In genomic region chr5:25769406-25769805, GRCm38 (mm10) we compare ENCODE assay signal across 24 mouse cellular contexts. TPM values are rescaled to one million over a fixed set of nuclear protein-coding genes. Genes with fewer than 3 reads are reported as not detected.
DNase-seq lines count a peak whose midpoint lies in the region; ATAC-seq lines count a peak whose summit lies in the region.
"Had no signal": no experiment of that assay in that cellular context is flagged by ENCODE, and none has a peak within 500 bp of the region (broad histone marks: within the 10 kb centered on the region; RNA-seq: fewer than 3 reads in every experiment).

No protein-coding gene starts in this region.

- H3K9ac ChIP-seq in heart, embryonic 12.5 days = no peak overlapping the region
- H3K9ac ChIP-seq in limb, embryonic 13.5 days = no peak overlapping the region
- H3K9ac ChIP-seq in embryonic facial prominence, embryonic 14.5 days (ENCODE audit: low read depth, low read length) = no peak overlapping the region
- H3K9ac ChIP-seq: forebrain, postnatal 0 days; kidney, embryonic 15.5 days; neural tube, embryonic 12.5 days had no signal

- 38% methylated on average over 2 of the region's 2 CpGs for WGBS in heart, embryonic 12.5 days
- WGBS in limb, embryonic 13.5 days = 43% methylated on average over 2 of the region's 2 CpGs
- WGBS in limb, embryonic 10.5 days = 49% methylated on average over 2 of the region's 2 CpGs
- WGBS in embryonic facial prominence, embryonic 14.5 days = 34% methylated on average over 2 of the region's 2 CpGs

- no peak for DNase-seq in heart, adult 18-20 months
- DNase-seq in limb, embryonic 10.5 days (ENCODE audit: low spot score) = no peak
- DNase-seq in ES-CJ7 (ENCODE audit: low read depth, low spot score) = peak; percentile 58
- DNase-seq in embryonic facial prominence, embryonic 14.5 days (ENCODE audit: low spot score) = no peak
- no peak for DNase-seq in kidney, postnatal 10 days
- DNase-seq: adrenal gland, postnatal 10 days; cerebellum, adult 11 months; cerebellum, postnatal 10 days; forebrain, postnatal 0 days; gastrocnemius, adult 2 months; heart, postnatal 36 days; lung, adult 18-20 months; lung, postnatal 14 days; thymus, postnatal 14 days had no signal

- H3K4me2 ChIP-seq in heart, embryonic 12.5 days = 0 out of 2 replicates have a peak overlapping the region, but pooled peaks have one; percentile 60
- H3K4me2 ChIP-seq in limb, embryonic 13.5 days (replicated peaks) = peak overlapping the region; percentile 50; the same call in 1 of the 2 replicates
- peak overlapping the region; percentile 31 for H3K4me2 ChIP-seq in embryonic facial prominence, embryonic 14.5 days (ENCODE audit: low read depth, low read length)
- H3K4me2 ChIP-seq: neural tube, embryonic 12.5 days had no signal

- peaks cover 16% of the 10 kb centered on the region; the same call in 1 of the 2 replicates for H3K9me3 ChIP-seq in heart, embryonic 12.5 days (replicated peaks)
- H3K9me3 ChIP-seq in limb, embryonic 13.5 days = peaks cover 6% of the 10 kb centered on the region; the same call in 1 of the 2 replicates
- no peaks in the 10 kb centered on the region for H3K9me3 ChIP-seq in limb, embryonic 10.5 days (replicated peaks)
- 0 out of 2 replicates have a peak, but pooled peaks cover 5% of the 10 kb centered on the region for H3K9me3 ChIP-seq in embryonic facial prominence, embryonic 14.5 days (ENCODE audit: control insufficient read depth, low read length)
- H3K9me3 ChIP-seq: kidney, embryonic 15.5 days had no signal

- H3K27ac ChIP-seq in heart, embryonic 12.5 days (ENCODE audit: poor library complexity, severe bottlenecking) = no peak overlapping the region
- no peak overlapping the region for H3K27ac ChIP-seq in limb, embryonic 13.5 days
- no peak overlapping the region for H3K27ac ChIP-seq in limb, embryonic 10.5 days
- H3K27ac ChIP-seq in embryonic facial prominence, embryonic 14.5 days (replicated peaks; ENCODE audit: low read depth, low read length) = no peak overlapping the region
- H3K27ac ChIP-seq: forebrain, embryonic 10.5 days; gastrocnemius, adult 2 months; kidney, embryonic 15.5 days; neural tube, embryonic 12.5 days had no signal

- peaks cover 15% of the 10 kb centered on the region for H3K4me1 ChIP-seq in heart, embryonic 12.5 days (replicated peaks)
- no peaks in the 10 kb centered on the region for H3K4me1 ChIP-seq in limb, embryonic 13.5 days
- no peaks in the 10 kb centered on the region for H3K4me1 ChIP-seq in limb, embryonic 10.5 days
- H3K4me1 ChIP-seq in embryonic facial prominence, embryonic 14.5 days (ENCODE audit: control insufficient read depth, insufficient read depth, low read length) = no peaks in the 10 kb centered on the region
- H3K4me1 ChIP-seq: forebrain, embryonic 10.5 days; neural tube, embryonic 12.5 days had no signal

- no peak overlapping the region for H3K4me3 ChIP-seq in heart, embryonic 12.5 days
- no peak overlapping the region for H3K4me3 ChIP-seq in limb, embryonic 13.5 days
- no peak overlapping the region for H3K4me3 ChIP-seq in limb, embryonic 10.5 days
- no peak overlapping the region for H3K4me3 ChIP-seq in embryonic facial prominence, embryonic 14.5 days (ENCODE audit: low read depth, low read length)
- H3K4me3 ChIP-seq: gastrocnemius, adult 2 months; neural tube, embryonic 12.5 days had no signal

- no peak for ATAC-seq in heart, embryonic 12.5 days (ENCODE audit: insufficient number of reproducible peaks, low FRiP score)
- ATAC-seq in limb, embryonic 13.5 days (ENCODE audit: low FRiP score, low read depth) = no peak
- no peak for ATAC-seq in embryonic facial prominence, embryonic 14.5 days (ENCODE audit: low read depth)
- ATAC-seq in cerebellum, adult (ENCODE audit: insufficient number of reproducible peaks, low FRiP score, low TSS enrichment) = no peak
- ATAC-seq: activated CD4-positive, CD25-positive, alpha-beta regulatory T cell, adult 4 months; forebrain, postnatal 0 days; intestine, embryonic 16.5 days had no signal

- H3K36me3 ChIP-seq in heart, embryonic 12.5 days = peaks cover 3% of the 10 kb centered on the region; the same call in 1 of the 2 replicates
- no peaks in the 10 kb centered on the region for H3K36me3 ChIP-seq in limb, embryonic 13.5 days
- no peaks in the 10 kb centered on the region for H3K36me3 ChIP-seq in limb, embryonic 10.5 days
- no peaks in the 10 kb centered on the region for H3K36me3 ChIP-seq in embryonic facial prominence, embryonic 14.5 days (ENCODE audit: control insufficient read depth, insufficient read depth, low read length)
- H3K36me3 ChIP-seq: kidney, embryonic 15.5 days; neural tube, embryonic 12.5 days had no signal

- no peaks in the 10 kb centered on the region for H3K27me3 ChIP-seq in heart, embryonic 12.5 days (replicated peaks)
- no peaks in the 10 kb centered on the region for H3K27me3 ChIP-seq in limb, embryonic 13.5 days
- no peaks in the 10 kb centered on the region for H3K27me3 ChIP-seq in limb, embryonic 10.5 days (ENCODE audit: low read depth, poor library complexity, severe bottlenecking)
- no peaks in the 10 kb centered on the region for H3K27me3 ChIP-seq in embryonic facial prominence, embryonic 14.5 days (replicated peaks; ENCODE audit: control insufficient read depth, insufficient read depth, low read length)
- H3K27me3 ChIP-seq: CH12.LX; kidney, embryonic 15.5 days; megakaryocyte, embryonic 14.5 days; neural tube, embryonic 12.5 days had no signal

RNA-seq across cellular contexts. Expression of gene Actr3b, which starts 9.6 kb away (rescaled TPM):
- polyA plus RNA-seq in heart, embryonic 12.5 days (2016; fragmentation: Nextera tagmentation; extraction: Ambion mirVana) = 38.9 and 39.0 TPM in 2 replicates
- total RNA-seq in heart, adult 18-20 months (2021) = 10 to 100 TPM; 41.9 to 47.6 TPM
- polyA plus RNA-seq in limb, embryonic 13.5 days (2015; fragmentation: Nextera tagmentation; extraction: Ambion mirVana) = 3.0 and 3.3 TPM in 2 replicates
- 2.8 and 3.4 TPM in 2 replicates for polyA plus RNA-seq in limb, embryonic 10.5 days (2016; fragmentation: Nextera tagmentation; extraction: Ambion mirVana)
- 7.6 and 9.3 TPM in 2 replicates for polyA plus RNA-seq in embryonic facial prominence, embryonic 14.5 days (2014; fragmentation: Nextera tagmentation; extraction: Ambion mirVana)
